Mouse (Mus musculus) kidney, postnatal 36 days (tissue): Measurements from ENCODE around the gene Crb1.
"Not testable (repeated sequence)": the region's sequence is repeated elsewhere in the genome, so short reads cannot be mapped to it uniquely, and the experiment has no call there.

Experiments used
- DNase-seq, 2 experiments: peaks; one replicate each; pipeline ENCODE4 v3.0.0; 2021 to 2022; ENCODE audit warnings: mixed read lengths in 2 of 2

Crb1 gene

GRCm38 (mm10) chr1:139376638-139377286, at the start of gene Crb1:
Gene Crb1, minus strand, starts transcription at chr1:139377100.
- peak in 1 of 2 experiments; percentile 27 for DNase-seq

- peak in 1 of 2 experiments; percentile 24 for DNase-seq
These were observed 48.1 kb upstream of the Crb1 start for GRCm38 (mm10) chr1:139425006-139425405.

- DNase-seq = no peak
These were observed 47.0 kb upstream of the Crb1 start for GRCm38 (mm10) chr1:139423931-139424330.

- DNase-seq = peak; percentile 74 to 78
These were observed 46.0 kb upstream of the Crb1 start for GRCm38 (mm10) chr1:139422941-139423340.

GRCm38 (mm10) chr1:139421875-139422791, 45.2 kb upstream of the Crb1 start, which contains the start of gene Zbtb41:
Gene Zbtb41, plus strand, starts transcription at chr1:139422288.
- peak; percentile 87 to 92 for DNase-seq

- DNase-seq = no peak
These were observed 44.6 kb upstream of the Crb1 start for GRCm38 (mm10) chr1:139421521-139421874.

- DNase-seq = no peak
These were observed 36.6 kb upstream of the Crb1 start for GRCm38 (mm10) chr1:139413465-139413864.

GRCm38 (mm10) chr1:139412365-139412764, 35.5 kb upstream of the Crb1 start:
- not testable (repeated sequence) for DNase-seq

GRCm38 (mm10) chr1:139407701-139408100, 30.8 kb upstream of the Crb1 start:
- peak in 1 of 2 experiments; percentile 21 for DNase-seq

- DNase-seq = no peak
These were observed 28.9 kb upstream of the Crb1 start for GRCm38 (mm10) chr1:139405766-139406165.

- DNase-seq = peak; percentile 53 to 73
These were observed 19.7 kb upstream of the Crb1 start for GRCm38 (mm10) chr1:139396589-139396988.

- no peak for DNase-seq
These were observed 14.8 kb upstream of the Crb1 start for GRCm38 (mm10) chr1:139391747-139392146.

- peak in 1 of 2 experiments; percentile 1 for DNase-seq
These were observed 2.7 kb upstream of the Crb1 start for GRCm38 (mm10) chr1:139379621-139379984.

GRCm38 (mm10) chr1:139378861-139379620, 2.1 kb upstream of the Crb1 start:
- peak; percentile 23 to 27 for DNase-seq

GRCm38 (mm10) chr1:139375900-139376299, 1.0 kb downstream of the Crb1 start:
- no peak for DNase-seq

- no peak for DNase-seq
These were observed 5.6 kb downstream of the Crb1 start for GRCm38 (mm10) chr1:139371341-139371740.

- no peak for DNase-seq
These were observed 28.3 kb downstream of the Crb1 start for GRCm38 (mm10) chr1:139348566-139348965.

GRCm38 (mm10) chr1:139346602-139347371, 30.1 kb downstream of the Crb1 start:
- no peak for DNase-seq

GRCm38 (mm10) chr1:139346030-139346601, 30.8 kb downstream of the Crb1 start:
- DNase-seq = no peak

GRCm38 (mm10) chr1:139340178-139340859, 36.6 kb downstream of the Crb1 start:
- no peak for DNase-seq

- no peak for DNase-seq
These were observed 39.9 kb downstream of the Crb1 start for GRCm38 (mm10) chr1:139336997-139337396.
